Mouse (Mus musculus): Measurements from ENCODE around the gene Hspb3. TPM values are rescaled to one million over a fixed set of nuclear protein-coding genes. Genes with fewer than 3 reads are reported as not detected.

Hspb3 gene
- total RNA-seq (2021): 10 to 100 TPM; 18.4 to 22.7 TPM

DNA sequence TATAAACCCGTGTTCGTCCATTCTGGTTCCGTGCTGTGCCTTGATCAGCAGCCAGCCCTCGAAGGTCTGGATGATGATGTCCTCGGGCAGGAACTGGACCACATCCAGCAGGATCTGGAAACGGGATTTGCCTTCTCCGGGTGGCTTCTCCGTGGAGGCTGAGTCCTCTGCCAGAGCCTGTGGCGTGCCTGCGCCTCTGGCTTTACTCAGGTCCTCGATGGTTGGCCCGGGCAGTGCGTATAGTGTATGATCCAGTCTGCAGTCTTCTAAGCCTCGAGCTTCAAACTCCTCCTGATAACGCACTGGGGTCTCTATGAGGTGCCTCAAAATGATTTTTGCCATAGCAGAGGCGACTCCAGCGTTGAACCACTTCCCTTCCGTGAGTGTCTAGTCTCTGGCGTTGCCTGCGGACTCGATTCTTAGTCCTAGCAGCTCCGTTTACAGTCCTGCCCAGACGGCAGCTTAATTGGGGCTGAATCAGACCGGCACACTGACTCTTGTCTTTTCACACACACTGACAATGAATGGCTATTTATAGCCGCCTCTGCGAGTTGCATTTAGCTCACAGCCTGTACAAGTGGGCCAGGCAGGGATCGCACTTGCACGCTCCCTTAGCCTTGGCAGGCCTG lies at the start of gene Hspb3:
Gene Hspb3, minus strand, starts transcription at position 526 of the 629 bp plus-strand sequence.
- no peak for DNase-seq (ENCODE audit: low spot score)
- intact Hi-C loops (cut with DNase I): loop anchor here (10.0 kb wide), 1 partner anchor 618 kb away; the partner anchor contains the start of gene Gpx8

GRCm38 (mm10) chr13:113713186-113713585 lies 49.7 kb upstream of the Hspb3 start:
- no peak for DNase-seq (ENCODE audit: low spot score)

GRCm38 (mm10) chr13:113706183-113706582 lies 42.7 kb upstream of the Hspb3 start:
- no peak for DNase-seq (ENCODE audit: low spot score)
- intact Hi-C loops (cut with DNase I): no loop called here

More at GRCm38 (mm10) chr13:113713186-113713585, 49.7 kb upstream of the Hspb3 start:
- intact Hi-C loops (cut with DNase I): no loop called here

DNA sequence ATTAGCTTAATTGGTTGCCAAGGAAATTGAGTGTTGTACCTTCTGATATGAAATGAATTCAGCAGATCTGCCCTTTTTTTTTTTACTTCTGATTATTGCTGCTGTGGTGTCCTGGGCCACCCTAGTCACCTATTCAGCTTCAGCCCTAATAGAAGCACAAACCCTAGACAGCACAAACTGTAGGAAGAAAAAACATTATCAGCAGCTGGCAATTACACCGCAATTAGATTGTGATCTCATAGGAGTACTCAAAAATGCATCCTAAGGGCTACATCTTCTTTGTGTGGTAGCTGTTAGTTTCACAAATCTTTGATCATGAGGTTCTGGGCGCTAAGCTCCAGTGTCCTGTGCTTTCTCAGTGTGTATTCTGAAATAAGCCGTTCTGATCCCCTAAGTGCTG lies 37.7 kb upstream of the Hspb3 start:
- no peak for DNase-seq (ENCODE audit: low spot score)
- intact Hi-C loops (cut with DNase I): no loop called here

DNA sequence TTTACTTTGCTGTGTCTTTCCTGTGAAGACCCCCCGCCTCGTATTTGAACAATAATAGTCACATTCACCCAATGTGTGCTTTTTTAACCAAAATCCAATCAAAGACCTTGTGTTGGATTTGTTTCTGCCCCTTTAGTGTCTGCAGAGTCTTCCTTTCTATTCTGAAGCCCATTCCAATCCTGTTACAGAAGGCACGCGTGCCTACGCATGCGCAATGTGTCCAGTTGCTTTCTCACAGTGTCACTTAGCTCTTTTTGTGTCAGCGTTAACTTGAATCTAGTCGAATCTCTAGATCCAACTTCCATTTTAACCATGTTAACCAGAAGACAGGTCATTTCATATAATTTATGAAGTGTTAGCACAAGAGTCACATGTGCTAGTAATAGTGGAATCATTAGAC lies 36.5 kb upstream of the Hspb3 start:
- DNase-seq (ENCODE audit: low spot score): no peak
- intact Hi-C loops (cut with DNase I): loop anchor here (5.0 kb wide), 1 partner anchor 92 kb away; the partner anchor contains the start of gene Arl15

DNA sequence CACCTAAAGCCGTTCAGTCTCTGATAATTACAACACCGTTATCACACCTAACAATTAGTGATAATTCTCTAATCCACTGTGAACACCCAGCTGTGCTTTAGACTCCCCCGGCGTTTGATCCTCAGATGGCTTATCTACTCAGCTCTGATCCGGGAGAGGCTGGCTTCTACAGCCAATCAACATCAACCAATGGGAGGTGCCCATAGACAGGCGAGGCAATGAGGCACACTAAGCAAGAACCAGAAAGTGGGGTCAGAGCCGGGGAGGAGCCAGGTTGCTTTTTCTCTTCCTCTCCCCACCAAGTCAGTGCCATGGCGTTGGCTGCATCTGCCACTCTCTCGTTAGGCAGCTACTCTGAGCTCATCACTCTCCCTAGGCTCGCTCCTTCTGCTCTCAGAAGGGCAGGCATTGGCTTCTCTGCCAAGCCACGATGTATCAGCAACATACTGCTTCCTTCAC lies 36.0 kb upstream of the Hspb3 start:
- DNase-seq (ENCODE audit: low spot score): no peak
- intact Hi-C loops (cut with DNase I): loop anchor here (5.0 kb wide), 1 partner anchor 93 kb away; the partner anchor contains the start of gene Arl15

- no peak for DNase-seq (ENCODE audit: low spot score)
- intact Hi-C loops (cut with DNase I): loop anchor here (5.0 kb wide), 1 partner anchor 95 kb away; the partner anchor contains the start of gene Arl15
Observed at GRCm38 (mm10) chr13:113696838-113697321, 33.4 kb upstream of the Hspb3 start.

DNA sequence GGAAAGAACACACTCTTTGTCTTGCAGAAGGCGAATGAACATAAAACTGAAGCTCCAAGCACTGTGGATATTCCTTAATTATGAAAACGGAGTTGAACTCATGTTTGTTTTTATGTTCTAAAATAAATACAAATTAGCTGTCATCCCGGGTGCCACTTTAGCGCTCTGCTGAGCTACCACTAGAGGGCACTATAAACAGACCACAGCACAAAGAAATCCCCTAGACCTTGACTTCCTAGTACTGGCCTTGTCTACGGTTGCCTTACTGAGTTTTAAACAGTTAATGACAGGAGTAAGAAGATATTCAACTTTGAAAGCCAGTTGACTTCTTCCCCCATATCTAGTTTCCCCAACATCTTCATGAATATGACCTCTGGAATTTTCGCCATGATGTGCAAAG lies 29.9 kb upstream of the Hspb3 start:
- intact Hi-C loops (cut with DNase I): loop anchor here (1.0 kb wide), 1 partner anchor 171 kb away; no protein-coding TSS in a partner anchor
- DNase-seq (ENCODE audit: low spot score): no peak

GRCm38 (mm10) chr13:113691644-113692043 lies 28.2 kb upstream of the Hspb3 start:
- DNase-seq (ENCODE audit: low spot score): no peak
- intact Hi-C loops (cut with DNase I): no loop called here

- intact Hi-C loops (cut with DNase I): no loop called here
- no peak for DNase-seq (ENCODE audit: low spot score)
Observed at GRCm38 (mm10) chr13:113689883-113690282, 26.4 kb upstream of the Hspb3 start.

DNA sequence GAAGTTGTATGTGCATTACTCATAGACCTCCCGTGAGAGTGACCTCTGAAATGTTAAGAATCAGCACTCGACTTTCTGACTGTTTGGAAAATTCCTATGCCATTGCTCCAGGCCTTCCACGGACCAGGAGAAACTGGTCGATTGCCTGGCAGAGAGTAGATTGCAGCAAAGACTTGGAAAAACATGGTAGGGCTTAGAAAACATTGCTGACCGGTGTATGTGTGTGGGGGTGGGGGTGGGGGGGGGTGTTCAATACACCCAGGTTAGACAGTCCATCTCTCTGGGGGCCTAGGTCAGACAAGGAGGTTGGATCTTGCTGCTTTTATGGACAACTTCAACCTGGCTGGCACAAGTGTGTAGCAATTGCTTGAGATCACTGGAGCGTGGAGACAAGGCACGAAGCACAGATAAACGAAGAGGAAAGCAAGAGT lies 23.2 kb upstream of the Hspb3 start:
- intact Hi-C loops (cut with DNase I): no loop called here
- DNase-seq (ENCODE audit: low spot score): no peak

DNA sequence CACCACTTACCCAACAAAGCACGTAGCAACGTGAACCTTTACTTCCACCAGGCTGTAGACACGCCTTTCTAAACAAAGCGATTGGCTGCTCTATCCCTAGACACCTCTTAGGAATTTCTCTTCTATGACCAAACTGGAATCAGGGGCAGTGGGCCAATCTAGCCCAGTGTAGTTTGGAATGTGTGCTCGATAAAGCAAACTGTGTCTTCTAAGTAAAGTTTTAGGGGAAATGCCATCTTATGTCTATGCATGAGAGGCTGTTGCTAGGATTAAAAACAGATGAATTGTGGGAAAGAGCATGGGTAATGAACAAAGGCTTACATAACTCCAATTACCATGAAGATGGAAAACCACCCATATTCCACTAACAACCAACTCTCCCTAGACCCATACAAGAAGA lies 19.3 kb upstream of the Hspb3 start:
- no peak for DNase-seq (ENCODE audit: low spot score)
- intact Hi-C loops (cut with DNase I): no loop called here

GRCm38 (mm10) chr13:113680646-113681045 lies 17.2 kb upstream of the Hspb3 start:
- no peak for DNase-seq (ENCODE audit: low spot score)
- intact Hi-C loops (cut with DNase I): no loop called here

DNA sequence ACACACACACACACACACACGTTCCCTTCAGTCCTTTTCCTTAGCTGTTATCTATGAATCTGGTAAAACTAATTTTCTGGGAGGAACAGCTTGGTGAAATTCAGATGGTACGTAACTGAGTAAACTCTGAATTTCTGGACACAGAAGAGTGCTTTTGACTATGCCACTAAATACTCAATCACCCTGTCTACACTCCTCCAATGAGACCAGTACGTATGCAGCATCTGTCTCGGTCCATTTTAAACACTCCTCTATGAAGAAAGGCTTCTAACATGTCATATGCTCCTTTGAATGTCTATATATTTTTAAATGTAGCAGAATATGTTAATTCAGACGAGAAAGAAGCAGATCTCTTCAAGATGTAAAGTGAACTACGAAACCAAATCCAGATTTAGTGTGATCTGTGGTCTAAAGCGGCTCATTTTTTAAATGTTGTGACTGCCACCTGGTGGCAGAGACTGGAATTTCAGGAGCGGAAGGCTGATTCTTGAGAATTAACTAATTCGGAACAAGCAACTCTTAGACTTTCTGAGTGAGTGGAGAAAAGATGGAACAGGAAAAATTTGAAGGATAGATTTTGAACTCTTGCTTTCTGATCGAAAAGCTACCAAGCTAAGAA lies 6.1 kb upstream of the Hspb3 start:
- DNase-seq (ENCODE audit: low spot score): no peak
- intact Hi-C loops (cut with DNase I): loop anchor here (1.0 to 10.0 kb wide), 4 partner anchors 30 to 625 kb away; partner anchors contain the start of gene Gpx8

GRCm38 (mm10) chr13:113663883-113664282 lies 407 bp upstream of the Hspb3 start:
- intact Hi-C loops (cut with DNase I): loop anchor here (10.0 kb wide), 1 partner anchor 619 kb away; the partner anchor contains the start of gene Gpx8
- no peak for DNase-seq (ENCODE audit: low spot score)

DNA sequence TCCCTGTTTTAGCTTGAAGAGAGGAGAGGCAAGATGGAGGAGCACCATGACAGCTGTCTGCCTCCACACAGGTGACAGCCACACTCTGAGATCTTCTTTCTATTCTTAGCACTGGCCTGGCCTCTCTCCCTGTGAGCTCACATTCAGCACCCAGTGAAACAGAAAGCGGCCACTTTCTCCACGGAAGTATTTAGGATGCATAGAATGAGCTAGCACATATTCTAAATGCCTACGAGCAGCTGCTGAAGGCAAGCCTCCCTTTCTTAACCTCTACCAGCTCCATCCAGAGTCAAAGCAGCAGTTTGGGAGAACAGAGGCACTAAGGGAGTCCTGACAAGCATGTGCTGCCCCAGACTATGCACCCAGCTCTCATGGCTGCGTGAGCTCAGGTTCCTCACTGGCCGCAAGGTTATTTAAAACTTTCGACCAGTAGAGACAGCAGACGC lies 1.6 kb downstream of the Hspb3 start:
- intact Hi-C loops (cut with DNase I): loop anchor here (10.0 kb wide), 1 partner anchor 617 kb away; the partner anchor contains the start of gene Gpx8

GRCm38 (mm10) chr13:113660576-113661310 lies 2.7 kb downstream of the Hspb3 start:
- no peak for DNase-seq (ENCODE audit: low spot score)
- intact Hi-C loops (cut with DNase I): loop anchor here (10.0 kb wide), 1 partner anchor 616 kb away; the partner anchor contains the start of gene Gpx8

More for the DNA sequence above, 1.6 kb downstream of the Hspb3 start:
- DNase-seq (ENCODE audit: low spot score): no peak

DNA sequence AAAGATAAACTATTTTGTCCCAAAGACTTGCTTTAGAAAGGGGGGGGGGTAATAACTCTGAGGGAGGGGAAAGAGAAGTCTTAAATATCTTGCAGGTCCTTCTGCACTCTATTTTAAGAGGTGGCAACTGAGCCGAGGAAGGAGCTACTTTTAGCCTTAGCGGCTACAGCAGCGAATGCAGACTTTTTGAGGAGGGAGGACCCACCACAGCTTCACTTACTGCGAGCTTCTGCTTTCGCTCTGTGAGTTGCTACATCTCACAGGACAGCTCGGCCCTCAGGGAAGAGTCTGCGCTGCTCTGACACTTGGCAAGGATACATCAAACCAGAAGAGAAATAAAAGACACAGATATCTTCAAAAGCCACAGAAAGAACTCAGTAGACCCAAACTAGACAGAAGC lies 6.3 kb downstream of the Hspb3 start:
- no peak for DNase-seq (ENCODE audit: low spot score)
- intact Hi-C loops (cut with DNase I): no loop called here

- DNase-seq (ENCODE audit: low spot score): no peak
- intact Hi-C loops (cut with DNase I): no loop called here
Observed at GRCm38 (mm10) chr13:113656639-113657038, 6.8 kb downstream of the Hspb3 start.

DNA sequence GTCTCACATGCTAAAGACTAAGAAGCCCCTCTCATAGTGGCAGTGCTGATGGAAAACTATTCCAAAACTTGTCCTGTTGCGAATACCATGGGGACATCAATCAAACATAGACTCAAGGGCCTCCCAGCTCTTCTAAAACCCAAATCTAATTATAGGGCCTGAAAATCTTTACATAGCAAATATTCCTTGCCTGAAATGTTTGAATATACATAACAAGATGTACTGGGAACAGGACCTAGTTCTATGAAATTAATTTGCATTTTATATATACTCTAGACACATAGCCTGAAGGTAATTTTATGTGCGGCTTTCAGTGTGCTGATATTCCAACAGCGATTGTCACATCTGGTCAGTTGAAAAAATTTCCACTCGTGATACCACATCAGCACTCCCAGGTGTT lies 8.0 kb downstream of the Hspb3 start:
- no peak for DNase-seq (ENCODE audit: low spot score)
- intact Hi-C loops (cut with DNase I): no loop called here
